Mouse (Mus musculus) limb, embryonic 13.5 days (tissue): Measurements from ENCODE around the gene Shmt1. TPM values are rescaled to one million over a fixed set of nuclear protein-coding genes. Genes with fewer than 3 reads are reported as not detected.

Experiments
- ATAC-seq: fragments of 200-750 bp; cut with Nextera tagmentation; 2 replicates; pipeline ENCODE4 v1.8.0; 2017; ENCODE audit warnings: low read depth, moderate number of reproducible peaks, moderate TSS enrichment; ENCODE audit not compliant: low FRiP score
- H3K27ac ChIP-seq: fragments of 300-500 bp; sonication (generic); 2 replicates; pipeline ENCODE4 v1.5.1; 2015; ENCODE audit warnings: inconsistent platforms, mild to moderate bottlenecking, moderate library complexity
- H3K27me3 ChIP-seq: fragments of 300-500 bp; sonication (generic); 2 replicates; pipeline ENCODE4 v1.6.1; 2015; ENCODE audit warnings: mild to moderate bottlenecking, inconsistent platforms
- H3K36me3 ChIP-seq: fragments of 300-500 bp; sonication (generic); 2 replicates; pipeline ENCODE4 v1.6.1; 2015; ENCODE audit warnings: inconsistent platforms, mild to moderate bottlenecking, moderate library complexity
- H3K4me1 ChIP-seq: fragments of 300-500 bp; sonication (generic); 2 replicates; pipeline ENCODE4 v1.6.1; 2015; ENCODE audit warnings: inconsistent platforms
- H3K4me2 ChIP-seq: fragments of 300-500 bp; sonication (generic); replicated peaks from 2 replicates; pipeline ENCODE4 v1.6.1; 2015; ENCODE audit warnings: inconsistent platforms, mild to moderate bottlenecking, moderate library complexity
- H3K4me3 ChIP-seq: fragments of 300-500 bp; sonication (generic); 2 replicates; pipeline ENCODE4 v1.5.1; 2015; ENCODE audit warnings: moderate library complexity, mild to moderate bottlenecking, inconsistent platforms
- H3K9ac ChIP-seq: fragments of 300-500 bp; sonication (generic); 2 replicates; pipeline ENCODE4 v1.6.1; 2015; ENCODE audit warnings: mild to moderate bottlenecking, inconsistent platforms
- H3K9me3 ChIP-seq: fragments of 300-500 bp; sonication (generic); 2 replicates; pipeline ENCODE4 v1.6.1; 2016; ENCODE audit warnings: inconsistent platforms
- WGBS: fragments of 180-500 bp; shearing (Covaris S2); methylation state at CpG from one replicate; pipeline ENCODE4 v1.1.7; 2015; 5-methylcytosine and 5-hydroxymethylcytosine counted together
- polyA plus RNA-seq: library from polyadenylated mRNA; unstranded; fragments of >200 nt; fragmentation: Nextera tagmentation; extraction: Ambion mirVana; gene quantifications from 2 replicates; pipeline ENCODE4 v1.2.1, GENCODE M21; 2015

The Shmt1 gene
- polyA plus RNA-seq, 1 experiment from 2014 or later = 52.2 TPM

DNA sequence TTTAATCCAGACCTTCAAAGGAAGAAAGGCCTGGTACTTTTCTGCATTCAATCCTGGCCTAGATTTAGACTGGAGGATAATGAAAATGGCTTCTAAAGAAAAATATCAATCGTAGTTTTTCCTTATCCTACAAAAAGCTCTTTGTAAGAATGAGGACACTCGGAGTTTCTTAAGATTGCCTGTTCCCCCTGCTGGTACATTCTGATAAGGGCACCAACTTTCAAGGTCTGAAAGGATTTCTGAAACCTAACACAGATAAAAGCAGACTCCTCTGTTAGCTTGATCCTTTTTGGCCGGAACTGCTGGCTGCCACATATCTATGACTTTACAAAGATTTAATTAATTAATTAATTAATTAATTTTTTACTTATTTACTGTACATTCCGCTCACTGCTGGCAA, 44.5 kb downstream of the Shmt1 start:
- 90% methylated on average over 4 of the region's 4 CpGs for WGBS
- ATAC-seq = no peak
- H3K9ac ChIP-seq = no peak overlapping the region
- H3K4me1 ChIP-seq = no peaks in the 10 kb centered on the region
- no peak overlapping the region for H3K4me2 ChIP-seq
- H3K4me3 ChIP-seq = no peak overlapping the region
- peaks cover 21% of the 10 kb centered on the region for H3K36me3 ChIP-seq
- no peaks in the 10 kb centered on the region for H3K27me3 ChIP-seq
- H3K27ac ChIP-seq = no peak overlapping the region
- peaks cover 5% of the 10 kb centered on the region; the same call in 1 of the 2 replicates for H3K9me3 ChIP-seq

DNA sequence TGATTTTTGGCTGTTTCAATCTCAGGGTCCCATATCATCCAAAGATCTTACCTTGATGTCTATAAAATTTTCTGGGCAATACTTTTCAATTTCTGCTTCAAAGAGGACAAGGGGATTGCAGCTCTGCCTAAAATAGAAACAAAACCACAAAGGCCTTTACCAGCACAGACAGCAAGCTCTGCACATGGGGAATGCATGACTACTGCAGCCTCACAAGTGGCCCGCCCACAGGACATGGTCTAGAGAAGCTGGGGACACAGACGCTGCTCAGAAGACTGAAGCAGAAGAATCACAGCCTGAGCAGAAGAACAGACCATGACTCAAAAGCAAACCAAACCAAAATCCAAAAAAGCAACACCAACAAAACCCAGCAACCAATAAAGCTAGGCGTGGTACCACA, 49.8 kb downstream of the Shmt1 start:
- H3K9me3 ChIP-seq = peaks cover 5% of the 10 kb centered on the region; the same call in 1 of the 2 replicates
- 93% methylated on average over 3 of the region's 3 CpGs for WGBS
- H3K36me3 ChIP-seq = peaks cover 65% of the 10 kb centered on the region
- H3K27ac ChIP-seq = no peak overlapping the region
- no peak overlapping the region for H3K4me2 ChIP-seq
- no peak overlapping the region for H3K4me3 ChIP-seq
- no peaks in the 10 kb centered on the region for H3K4me1 ChIP-seq
- ATAC-seq = no peak
- H3K27me3 ChIP-seq = no peaks in the 10 kb centered on the region
- H3K9ac ChIP-seq = no peak overlapping the region

DNA sequence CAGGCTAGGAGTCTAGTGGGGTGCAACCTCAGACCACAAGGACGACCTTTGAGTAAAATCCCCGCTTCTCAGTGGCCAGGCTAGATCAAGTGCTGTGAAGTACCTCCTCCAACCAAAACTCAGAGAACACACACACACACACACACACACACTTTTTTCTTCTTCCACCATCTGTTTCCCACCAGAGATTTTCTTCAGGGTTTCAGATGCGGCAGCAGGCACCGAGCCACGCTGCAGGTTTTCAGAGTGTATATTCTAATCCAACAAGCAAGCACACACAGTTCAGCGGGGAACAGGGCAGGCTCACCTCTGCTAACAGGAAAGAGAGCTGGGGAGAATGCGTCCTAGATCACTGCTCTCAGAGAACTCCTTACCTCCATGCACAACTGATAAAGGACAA, 55.9 kb downstream of the Shmt1 start:
- WGBS = 93% methylated on average over 7 of the region's 7 CpGs
- no peak overlapping the region for H3K27ac ChIP-seq
- no peaks in the 10 kb centered on the region for H3K4me1 ChIP-seq
- no peak overlapping the region for H3K9ac ChIP-seq
- ATAC-seq = no peak
- H3K4me2 ChIP-seq = no peak overlapping the region
- no peak overlapping the region for H3K4me3 ChIP-seq
- peaks cover 89% of the 10 kb centered on the region for H3K36me3 ChIP-seq
- H3K27me3 ChIP-seq = no peaks in the 10 kb centered on the region
- H3K9me3 ChIP-seq = no peaks in the 10 kb centered on the region

DNA sequence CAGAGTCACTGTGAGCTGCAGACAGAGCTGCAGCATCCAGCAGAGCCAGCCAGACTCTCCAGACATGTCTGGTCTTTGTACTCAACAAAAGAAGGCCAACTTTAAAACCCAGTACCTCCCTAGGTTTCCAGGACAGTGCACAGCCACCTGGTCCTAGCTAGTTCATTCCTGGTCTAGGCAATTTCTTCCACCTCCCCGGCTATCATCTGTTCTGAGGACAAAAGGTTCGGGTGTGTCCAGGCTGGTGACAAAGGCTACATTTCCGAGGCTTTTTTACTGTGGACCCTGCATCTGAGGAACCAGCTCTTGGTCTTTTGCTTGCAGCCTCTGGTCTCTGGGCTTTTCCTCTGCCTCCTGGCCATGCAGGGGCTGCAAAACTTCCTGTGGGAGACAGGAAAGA, 71.2 kb downstream of the Shmt1 start:
- Histone ChIP-seq H3K4me2 (no peak overlapping the region), H3K27ac (no peak overlapping the region), H3K9me3 (no peaks in the 10 kb centered on the region), H3K36me3 (peaks cover 76% of the 10 kb centered on the region), H3K9ac (no peak overlapping the region), H3K27me3 (no peaks in the 10 kb centered on the region), H3K4me1 (no peaks in the 10 kb centered on the region), H3K4me3 (no peak overlapping the region)
- WGBS = 85% methylated on average over 3 of the region's 3 CpGs
- no peak for ATAC-seq

Other genes with a start within 250 kb of the Shmt1 start
- 76.6 and 83.9 TPM in 2 replicates for gene Llgl1, start 112.0 kb downstream of the Shmt1 start, polyA plus RNA-seq
- gene Flii, start 84.5 kb downstream of the Shmt1 start, polyA plus RNA-seq = 65.2 and 68.1 TPM in 2 replicates
- gene Mief2, start 83.3 kb downstream of the Shmt1 start, polyA plus RNA-seq = 17.9 and 19.7 TPM in 2 replicates
- 18.9 and 22.0 TPM in 2 replicates for gene Top3a, start 34.4 kb downstream of the Shmt1 start, polyA plus RNA-seq
- gene Smcr8, start 34.2 kb downstream of the Shmt1 start, polyA plus RNA-seq = 5.4 and 7.0 TPM in 2 replicates
- 34.8 and 36.7 TPM in 2 replicates for gene Dhrs7b, start 18.9 kb upstream of the Shmt1 start, polyA plus RNA-seq
- 62.3 and 67.1 TPM in 2 replicates for gene Tmem11, start 67.6 kb upstream of the Shmt1 start, polyA plus RNA-seq
- 21.0 and 22.3 TPM in 2 replicates for gene Natd1, start 103.0 kb upstream of the Shmt1 start, polyA plus RNA-seq
- 87.6 and 93.3 TPM in 2 replicates for gene Map2k3, start 120.3 kb upstream of the Shmt1 start, polyA plus RNA-seq
- gene Kcnj12, start 210.8 kb upstream of the Shmt1 start, polyA plus RNA-seq = 0.14 and 0.15 TPM in 2 replicates